Mouse (Mus musculus): ENCODE measurements around the gene Myo18b. TPM values are rescaled to one million over a fixed set of nuclear protein-coding genes. Genes with fewer than 3 reads are reported as not detected.

The Myo18b gene
- polyA plus RNA-seq (2011; ENCODE audit: insufficient read length, low read depth, missing spikeins): not detected in 2 replicates

DNA sequence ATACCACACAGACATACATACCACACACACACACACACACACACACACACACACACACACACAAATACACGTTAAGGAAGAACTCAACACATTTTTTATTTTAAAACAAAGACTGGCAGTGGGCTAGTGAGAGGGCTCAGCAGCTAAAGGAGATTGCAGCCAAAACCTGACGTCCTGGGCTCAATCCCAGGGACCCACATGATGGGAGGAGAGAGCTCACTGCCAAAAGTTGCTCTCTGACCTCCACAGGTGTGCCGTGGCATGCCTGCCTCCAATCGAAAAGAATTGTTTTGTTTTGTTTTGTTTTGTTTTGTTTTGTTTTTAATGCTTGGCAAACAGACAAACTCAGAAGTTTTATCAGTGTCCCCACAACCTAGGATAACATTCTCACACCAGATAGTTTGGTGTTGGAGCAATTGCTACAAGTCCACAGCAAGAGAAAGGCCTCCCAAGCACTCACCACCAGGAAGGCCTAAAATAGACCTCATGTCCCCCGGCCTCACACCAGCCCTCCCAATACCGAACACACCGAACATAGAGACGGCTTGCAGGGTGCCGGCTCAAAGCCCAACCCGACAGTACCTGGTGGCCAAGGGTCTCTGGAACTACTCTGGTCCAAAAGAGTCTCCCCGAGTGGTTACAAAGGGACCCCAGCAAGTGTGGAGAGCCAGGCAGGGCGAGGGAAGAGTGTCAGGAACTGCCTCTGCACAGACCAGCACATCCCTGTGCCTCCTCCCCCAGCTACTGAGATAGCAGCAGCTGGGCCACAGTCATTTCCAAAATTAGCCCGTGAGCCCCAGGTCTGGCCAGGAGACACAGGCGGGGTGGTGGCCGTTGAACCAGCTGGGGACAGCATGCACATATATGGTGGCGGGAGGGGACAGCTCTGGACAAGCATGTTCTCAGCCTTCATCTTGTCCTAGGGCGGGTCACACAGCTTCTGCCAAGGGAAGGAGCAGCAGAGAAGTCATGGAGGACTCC lies at the start of gene Myo18b:
Gene Myo18b (minus strand): TSS at position 689 of the 981 bp plus-strand sequence.
- no peak within 1 kb of the TSS for H3K4me3 ChIP-seq (ENCODE audit: insufficient read depth, low read length)
- H3K27ac ChIP-seq (ENCODE audit: insufficient read depth, low read length): no peak within 1 kb of the TSS

DNA sequence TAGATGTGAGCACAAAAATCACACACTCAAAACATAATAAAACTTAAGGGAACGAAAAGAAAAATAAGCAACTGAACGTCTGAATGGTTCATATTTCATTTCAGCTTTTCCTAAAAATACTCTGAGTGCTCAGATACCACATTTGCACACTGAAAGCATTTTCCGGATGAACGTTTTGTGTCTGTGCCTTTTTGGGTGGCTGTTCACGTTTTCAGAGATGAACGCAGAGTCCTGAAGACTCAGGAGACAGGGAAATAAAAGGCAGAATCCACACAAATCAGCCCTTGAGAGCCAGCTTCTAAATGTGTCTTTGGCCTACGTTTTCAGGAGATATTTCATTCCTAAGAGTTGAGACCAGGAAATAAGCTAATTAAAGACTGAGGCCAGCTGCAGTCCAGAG lies 49.8 kb upstream of the Myo18b start:
- Histone ChIP-seq H3K27ac (ENCODE audit: insufficient read depth, low read length) (no peak overlapping the region), H3K4me1 (ENCODE audit: control insufficient read depth, insufficient read depth, low read length) (no peaks in the 10 kb centered on the region), H3K4me3 (ENCODE audit: insufficient read depth, low read length) (no peak overlapping the region)
- TF ChIP-seq CTCF (IDR thresholded peaks at IDR 0.05; ENCODE audit: borderline replicate concordance, insufficient read depth, low read length) (no peak), POLR2A (IDR thresholded peaks at IDR 0.05; ENCODE audit: low read depth, low read length) (no peak)

More for the DNA sequence above, at the start of gene Myo18b:
- H3K4me1 ChIP-seq (ENCODE audit: control insufficient read depth, insufficient read depth, low read length): no peaks in the 10 kb centered on the region
- TF ChIP-seq POLR2A (IDR thresholded peaks at IDR 0.05; ENCODE audit: low read depth, low read length) (no peak), CTCF (IDR thresholded peaks at IDR 0.05; ENCODE audit: borderline replicate concordance, insufficient read depth, low read length) (no peak)

DNA sequence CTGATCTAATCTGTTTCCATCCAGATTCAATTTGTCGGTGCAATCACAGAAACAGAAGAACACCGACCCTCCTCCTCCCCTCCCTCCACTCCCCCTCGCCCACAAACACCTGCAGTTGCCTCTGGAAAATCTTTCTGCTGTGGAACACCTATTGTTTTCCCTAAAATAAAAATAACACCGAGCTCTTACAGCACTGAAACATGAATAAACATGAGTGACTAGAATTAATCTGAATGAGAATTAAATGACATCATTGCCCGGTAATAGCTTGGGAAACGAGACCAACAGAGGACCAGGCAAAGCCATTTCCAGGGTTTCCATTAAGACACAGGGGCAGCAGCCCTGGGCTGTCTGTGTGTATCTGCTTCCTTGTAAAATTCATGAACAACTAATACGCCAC lies 46.1 kb upstream of the Myo18b start:
- H3K4me1 ChIP-seq (ENCODE audit: control insufficient read depth, insufficient read depth, low read length): no peaks in the 10 kb centered on the region
- no peak overlapping the region for H3K27ac ChIP-seq (ENCODE audit: insufficient read depth, low read length)
- TF ChIP-seq POLR2A (IDR thresholded peaks at IDR 0.05; ENCODE audit: low read depth, low read length) (no peak), CTCF (IDR thresholded peaks at IDR 0.05; ENCODE audit: borderline replicate concordance, insufficient read depth, low read length) (no peak)
- no peak overlapping the region for H3K4me3 ChIP-seq (ENCODE audit: insufficient read depth, low read length)

DNA sequence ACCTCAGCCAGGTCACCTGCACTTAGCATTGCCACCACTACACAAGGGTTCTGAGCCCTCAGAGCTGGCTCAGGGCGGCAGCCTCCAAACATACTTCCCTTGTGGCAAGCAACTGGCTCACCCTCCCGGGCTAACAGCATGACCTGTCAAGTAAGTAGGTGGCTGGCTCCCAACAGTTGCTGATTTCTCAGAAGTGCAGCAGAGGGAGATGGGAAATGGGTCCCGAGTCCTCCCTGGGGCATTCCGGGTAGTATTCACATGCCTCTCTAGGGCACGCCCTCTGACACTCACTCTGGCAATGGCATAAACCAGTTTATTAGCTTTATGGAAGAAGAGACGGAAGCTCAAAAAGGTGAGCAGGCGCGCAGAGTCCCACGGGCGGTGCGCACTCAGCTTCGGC lies 44.8 kb upstream of the Myo18b start:
- TF ChIP-seq POLR2A (IDR thresholded peaks at IDR 0.05; ENCODE audit: low read depth, low read length) (no peak), CTCF (IDR thresholded peaks at IDR 0.05; ENCODE audit: borderline replicate concordance, insufficient read depth, low read length) (no peak)
- no peaks in the 10 kb centered on the region for H3K4me1 ChIP-seq (ENCODE audit: control insufficient read depth, insufficient read depth, low read length)
- H3K4me3 ChIP-seq (ENCODE audit: insufficient read depth, low read length): no peak overlapping the region
- no peak overlapping the region for H3K27ac ChIP-seq (ENCODE audit: insufficient read depth, low read length)

DNA sequence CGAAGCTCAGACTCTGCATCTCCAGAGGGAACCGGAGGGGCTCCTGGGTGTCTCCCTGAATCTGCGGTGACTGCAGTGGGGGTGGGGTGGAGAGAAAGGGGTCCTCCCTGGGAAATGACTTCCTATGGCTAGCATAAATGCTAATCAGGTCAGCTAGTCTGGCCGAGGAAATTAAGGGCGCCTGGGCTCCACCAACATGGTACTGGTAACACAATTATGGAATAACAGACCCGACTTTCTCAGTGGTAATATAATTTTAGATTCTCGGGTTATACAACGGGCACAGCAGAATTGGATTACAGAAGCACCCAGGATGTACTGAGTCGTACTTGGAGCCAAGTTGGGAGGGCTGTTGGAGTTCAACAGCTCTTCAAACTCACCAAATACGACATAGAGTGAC lies 40.5 kb upstream of the Myo18b start:
- no peak for TF ChIP-seq POLR2A (IDR thresholded peaks at IDR 0.05; ENCODE audit: low read depth, low read length)
- H3K4me3 ChIP-seq (ENCODE audit: insufficient read depth, low read length): no peak overlapping the region
- H3K4me1 ChIP-seq (ENCODE audit: control insufficient read depth, insufficient read depth, low read length): no peaks in the 10 kb centered on the region

DNA sequence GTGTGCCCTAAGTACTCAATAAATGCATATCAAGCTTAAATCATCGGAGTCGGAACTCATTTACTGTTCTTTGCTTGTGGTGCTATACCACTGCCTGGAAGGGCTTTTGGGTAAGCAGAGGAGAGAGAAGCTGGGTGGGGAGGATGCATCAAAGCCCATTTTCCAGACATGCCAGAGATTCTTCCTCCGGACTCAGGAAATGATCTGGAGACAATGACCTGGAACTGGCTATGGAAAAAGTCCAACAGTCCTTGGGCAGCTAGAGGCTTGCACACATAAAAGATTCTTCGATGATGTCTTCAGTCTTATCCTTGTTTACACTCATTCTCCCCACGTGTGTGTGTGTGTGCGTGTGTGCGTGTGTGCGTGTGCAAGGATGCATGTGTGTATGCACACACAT lies 39.3 kb upstream of the Myo18b start:
- TF ChIP-seq POLR2A (IDR thresholded peaks at IDR 0.05; ENCODE audit: low read depth, low read length) (no peak), CTCF (IDR thresholded peaks at IDR 0.05; ENCODE audit: borderline replicate concordance, insufficient read depth, low read length) (no peak)
- H3K4me1 ChIP-seq (ENCODE audit: control insufficient read depth, insufficient read depth, low read length): no peaks in the 10 kb centered on the region
- H3K4me3 ChIP-seq (ENCODE audit: insufficient read depth, low read length): no peak overlapping the region
- no peak overlapping the region for H3K27ac ChIP-seq (ENCODE audit: insufficient read depth, low read length)

More for the DNA sequence above, 40.5 kb upstream of the Myo18b start:
- H3K27ac ChIP-seq (ENCODE audit: insufficient read depth, low read length): no peak overlapping the region

DNA sequence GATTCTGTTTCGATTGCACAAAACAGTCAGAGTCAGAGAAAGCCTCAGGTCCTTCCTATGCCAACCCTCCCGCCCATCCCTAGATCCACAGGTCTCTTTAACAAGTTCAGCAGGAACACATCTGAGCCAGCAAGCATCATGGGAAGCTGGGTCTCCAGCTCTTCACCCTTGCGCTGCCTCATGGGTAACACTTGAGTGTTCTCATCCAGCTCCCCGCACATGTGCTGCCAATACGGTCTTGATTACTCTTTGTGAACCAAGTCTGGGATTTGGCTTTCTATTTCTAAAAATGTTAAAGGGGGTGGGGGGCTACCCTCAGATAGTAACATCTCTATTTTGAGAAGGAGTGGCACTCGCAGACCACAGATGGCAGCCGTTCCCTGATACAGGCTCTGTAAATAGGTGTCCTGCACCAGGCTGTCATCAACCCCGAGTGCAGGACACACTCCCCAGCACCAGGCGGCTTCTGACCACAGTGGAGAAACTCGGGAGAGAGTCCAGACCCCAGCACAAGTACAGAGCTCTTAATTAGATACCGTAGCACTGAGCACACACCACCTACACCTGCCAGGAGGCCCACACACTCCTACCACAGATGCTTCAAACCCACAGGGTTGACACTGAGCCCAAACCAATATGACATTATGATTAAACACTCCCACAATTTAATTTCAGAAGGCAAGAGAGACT lies 36.9 kb upstream of the Myo18b start:
- no peak overlapping the region for H3K27ac ChIP-seq (ENCODE audit: insufficient read depth, low read length)
- H3K4me1 ChIP-seq (ENCODE audit: control insufficient read depth, insufficient read depth, low read length): no peaks in the 10 kb centered on the region
- TF ChIP-seq POLR2A (IDR thresholded peaks at IDR 0.05; ENCODE audit: low read depth, low read length): no peak
- TF ChIP-seq CTCF (IDR thresholded peaks at IDR 0.05; ENCODE audit: borderline replicate concordance, insufficient read depth, low read length): no peak
- no peak overlapping the region for H3K4me3 ChIP-seq (ENCODE audit: insufficient read depth, low read length)

DNA sequence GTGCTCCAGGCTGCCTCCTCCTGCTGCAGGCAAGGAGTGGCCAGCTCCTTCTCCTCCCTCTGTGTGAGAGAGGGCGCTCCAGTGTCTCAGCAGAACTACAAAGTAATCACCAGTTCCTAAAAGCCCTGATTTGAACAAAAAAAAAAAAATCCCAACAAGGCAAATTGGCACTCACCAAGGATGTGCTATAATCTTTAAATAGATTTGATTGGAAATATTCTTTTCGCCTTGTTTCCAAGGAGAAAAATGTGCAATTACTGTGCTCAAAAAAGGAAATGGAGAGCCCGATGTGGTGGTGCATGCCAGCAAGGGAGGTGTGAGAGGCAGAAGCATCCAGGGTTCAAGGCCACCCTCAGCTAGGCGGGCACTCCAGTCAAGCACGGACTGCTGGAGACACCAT lies 35.7 kb upstream of the Myo18b start:
- Histone ChIP-seq H3K4me1 (ENCODE audit: control insufficient read depth, insufficient read depth, low read length) (no peaks in the 10 kb centered on the region), H3K27ac (ENCODE audit: insufficient read depth, low read length) (no peak overlapping the region), H3K4me3 (ENCODE audit: insufficient read depth, low read length) (no peak overlapping the region)
- TF ChIP-seq CTCF (IDR thresholded peaks at IDR 0.05; ENCODE audit: borderline replicate concordance, insufficient read depth, low read length): no peak
- TF ChIP-seq POLR2A (IDR thresholded peaks at IDR 0.05; ENCODE audit: low read depth, low read length): no peak

DNA sequence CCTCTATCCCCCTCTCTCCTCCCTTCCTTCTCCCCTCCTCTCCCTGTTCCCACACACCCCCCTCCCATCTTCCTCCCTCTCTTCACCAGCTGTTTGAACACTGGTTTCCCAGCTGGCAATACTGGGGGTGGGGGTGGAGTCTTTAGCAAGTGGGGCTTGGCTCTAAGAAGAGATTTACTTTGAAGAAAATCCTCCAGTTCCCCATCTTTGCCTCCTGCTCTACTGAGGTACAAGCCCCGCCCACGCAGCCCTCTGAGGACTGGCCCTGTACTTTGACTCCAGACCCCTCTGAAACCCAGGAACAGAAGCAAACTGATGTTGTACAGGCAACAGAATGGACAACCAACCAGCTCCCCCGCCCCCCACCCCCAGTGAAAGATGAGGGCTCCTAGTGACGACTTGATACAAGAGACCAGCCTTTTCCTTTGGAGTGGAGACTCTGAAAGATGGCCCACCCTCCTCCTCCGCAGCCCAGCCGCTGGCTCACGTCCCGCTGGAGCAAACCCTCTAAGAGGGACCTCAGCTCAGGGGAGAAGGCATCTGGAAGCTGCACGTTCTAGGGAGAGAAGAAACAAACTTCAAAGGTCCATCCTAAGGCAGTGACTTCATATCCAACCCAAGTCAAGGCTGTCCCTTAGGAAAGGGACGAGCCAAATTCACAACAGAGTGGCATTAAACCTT lies 32.2 kb upstream of the Myo18b start:
- no peak overlapping the region for H3K4me3 ChIP-seq (ENCODE audit: insufficient read depth, low read length)
- no peak for TF ChIP-seq POLR2A (IDR thresholded peaks at IDR 0.05; ENCODE audit: low read depth, low read length)
- no peak for TF ChIP-seq CTCF (IDR thresholded peaks at IDR 0.05; ENCODE audit: borderline replicate concordance, insufficient read depth, low read length)
- H3K4me1 ChIP-seq (ENCODE audit: control insufficient read depth, insufficient read depth, low read length): no peaks in the 10 kb centered on the region
- H3K27ac ChIP-seq (ENCODE audit: insufficient read depth, low read length): no peak overlapping the region

Measured in embryonic fibroblast, embryonic 13.5 days (primary cell).